Mouse (Mus musculus) E14TG2a.4 (cell line): ENCODE measurements around the gene Unc13b.
"Not testable (repeated sequence)": the region's sequence is repeated elsewhere in the genome, so short reads cannot be mapped to it uniquely, and the experiment has no call there.

ENCODE experiments used
- H3K27me3 ChIP-seq: 2 replicates; pipeline ENCODE4 v1.6.1; 2014; ENCODE audit warnings: low read length, control low read depth; ENCODE audit not compliant: insufficient read depth
- H3K36me3 ChIP-seq: 2 replicates; pipeline ENCODE4 v1.6.1; 2014; ENCODE audit warnings: low read length, control low read depth; ENCODE audit not compliant: insufficient read depth
- H3K4me1 ChIP-seq: replicated peaks from 2 replicates; pipeline ENCODE4 v1.6.1; 2014; ENCODE audit warnings: low read depth, low read length, control low read depth
- H3K4me3 ChIP-seq: replicated peaks from 2 replicates; pipeline ENCODE4 v1.5.1; 2014; ENCODE audit warnings: mild to moderate bottlenecking, low read length
- H3K9me3 ChIP-seq: 2 replicates; pipeline ENCODE4 v1.6.1; 2014; ENCODE audit warnings: low read length, control low read depth
- CTCF ChIP-seq: conservative IDR thresholded peaks from 2 replicates; pipeline ENCODE4 v1.5.1; 2014; ENCODE audit warnings: low read length
- NANOG ChIP-seq: IDR thresholded peaks from 2 replicates; pipeline ENCODE4 v1.6.1; 2014; ENCODE audit warnings: borderline replicate concordance, low read length, mixed read lengths
- POU5F1 ChIP-seq: IDR thresholded peaks from 2 replicates; pipeline ENCODE4 v1.6.1; 2014; ENCODE audit warnings: low read length, borderline replicate concordance

Unc13b gene

GRCm38 (mm10) chr4:43114946-43115345 is 56.2 kb downstream of the Unc13b start:
- Histone ChIP-seq H3K27me3 (no peaks in the 10 kb centered on the region), H3K4me3 (no peak overlapping the region), H3K36me3 (no peaks in the 10 kb centered on the region), H3K9me3 (no peaks in the 10 kb centered on the region), H3K4me1 (no peaks in the 10 kb centered on the region)
- peak; percentile 48 for TF ChIP-seq CTCF
- TF ChIP-seq NANOG, result no peak

- TF ChIP-seq POU5F1 (no peak), CTCF (no peak), NANOG (no peak)
- H3K27me3 ChIP-seq, result no peaks in the 10 kb centered on the region
- H3K36me3 ChIP-seq, result no peaks in the 10 kb centered on the region
- H3K4me1 ChIP-seq, result no peaks in the 10 kb centered on the region
- no peak overlapping the region for H3K4me3 ChIP-seq
- no peaks in the 10 kb centered on the region for H3K9me3 ChIP-seq
Observed at GRCm38 (mm10) chr4:43116249-43116648, 57.5 kb downstream of the Unc13b start.

GRCm38 (mm10) chr4:43129750-43130149 is 71.0 kb downstream of the Unc13b start:
- H3K27me3 ChIP-seq, result no peaks in the 10 kb centered on the region
- no peak overlapping the region for H3K4me3 ChIP-seq
- H3K36me3 ChIP-seq, result no peaks in the 10 kb centered on the region
- H3K9me3 ChIP-seq, result no peaks in the 10 kb centered on the region
- TF ChIP-seq CTCF (no peak), NANOG (no peak), POU5F1 (no peak)
- H3K4me1 ChIP-seq, result no peaks in the 10 kb centered on the region

- no peak for TF ChIP-seq CTCF
- no peak for TF ChIP-seq NANOG
- H3K4me1 ChIP-seq, result peaks cover 15% of the 10 kb centered on the region
- H3K36me3 ChIP-seq, result no peaks in the 10 kb centered on the region
- no peaks in the 10 kb centered on the region for H3K27me3 ChIP-seq
- H3K9me3 ChIP-seq, result no peaks in the 10 kb centered on the region
- H3K4me3 ChIP-seq, result no peak overlapping the region
Observed at GRCm38 (mm10) chr4:43142610-43143009, 83.9 kb downstream of the Unc13b start.

- not testable (repeated sequence) for H3K27me3 ChIP-seq, H3K36me3 ChIP-seq, H3K9me3 ChIP-seq, H3K4me3 ChIP-seq, H3K4me1 ChIP-seq
Observed at GRCm38 (mm10) chr4:43152413-43152812, 93.7 kb downstream of the Unc13b start.

- no peak overlapping the region for H3K4me3 ChIP-seq
- 0 out of 2 replicates have a peak, but pooled peaks cover 5% of the 10 kb centered on the region for H3K4me1 ChIP-seq
- no peaks in the 10 kb centered on the region for H3K9me3 ChIP-seq
- H3K27me3 ChIP-seq, result no peaks in the 10 kb centered on the region
- TF ChIP-seq CTCF, result no peak
- no peak for TF ChIP-seq POU5F1
- no peak for TF ChIP-seq NANOG
- H3K36me3 ChIP-seq, result no peaks in the 10 kb centered on the region
Observed at GRCm38 (mm10) chr4:43160045-43160444, 101.3 kb downstream of the Unc13b start.

- Histone ChIP-seq H3K4me3 (no peak overlapping the region), H3K36me3 (no peaks in the 10 kb centered on the region), H3K9me3 (no peaks in the 10 kb centered on the region), H3K27me3 (no peaks in the 10 kb centered on the region), H3K4me1 (0 out of 2 replicates have a peak, but pooled peaks cover 5% of the 10 kb centered on the region)
- TF ChIP-seq CTCF (no peak), NANOG (no peak), POU5F1 (no peak)
Observed at GRCm38 (mm10) chr4:43161124-43161657, 102.4 kb downstream of the Unc13b start.

GRCm38 (mm10) chr4:43163205-43163604 is 104.5 kb downstream of the Unc13b start:
- no peaks in the 10 kb centered on the region for H3K36me3 ChIP-seq
- no peaks in the 10 kb centered on the region for H3K27me3 ChIP-seq
- no peaks in the 10 kb centered on the region for H3K9me3 ChIP-seq
- H3K4me1 ChIP-seq, result peaks cover 15% of the 10 kb centered on the region
- no peak overlapping the region for H3K4me3 ChIP-seq
- TF ChIP-seq POU5F1 (no peak), NANOG (no peak), CTCF (no peak)

- Histone ChIP-seq H3K27me3 (no peaks in the 10 kb centered on the region), H3K4me1 (peaks cover 15% of the 10 kb centered on the region), H3K9me3 (no peaks in the 10 kb centered on the region), H3K36me3 (no peaks in the 10 kb centered on the region), H3K4me3 (no peak overlapping the region)
- no peak for TF ChIP-seq NANOG
- TF ChIP-seq POU5F1, result no peak
Observed at GRCm38 (mm10) chr4:43165403-43166005, 106.8 kb downstream of the Unc13b start.
